Mouse (Mus musculus) erythroblast, embryonic 14.5 days (primary cell): Measurements from ENCODE around the gene Zfp442.
"Not testable (repeated sequence)": the region's sequence is repeated elsewhere in the genome, so short reads cannot be mapped to it uniquely, and the experiment has no call there.

Experiments used
- GATA1 ChIP-seq: IDR thresholded peaks from 2 replicates; pipeline ENCODE4 v1.6.1; 2012; ENCODE audit warnings: low read length, inconsistent platforms, mixed read lengths
- TAL1 ChIP-seq: IDR thresholded peaks from 3 replicates; pipeline ENCODE4 v1.6.1; 2012; ENCODE audit warnings: low read length, inconsistent platforms, mixed read lengths

DNA sequence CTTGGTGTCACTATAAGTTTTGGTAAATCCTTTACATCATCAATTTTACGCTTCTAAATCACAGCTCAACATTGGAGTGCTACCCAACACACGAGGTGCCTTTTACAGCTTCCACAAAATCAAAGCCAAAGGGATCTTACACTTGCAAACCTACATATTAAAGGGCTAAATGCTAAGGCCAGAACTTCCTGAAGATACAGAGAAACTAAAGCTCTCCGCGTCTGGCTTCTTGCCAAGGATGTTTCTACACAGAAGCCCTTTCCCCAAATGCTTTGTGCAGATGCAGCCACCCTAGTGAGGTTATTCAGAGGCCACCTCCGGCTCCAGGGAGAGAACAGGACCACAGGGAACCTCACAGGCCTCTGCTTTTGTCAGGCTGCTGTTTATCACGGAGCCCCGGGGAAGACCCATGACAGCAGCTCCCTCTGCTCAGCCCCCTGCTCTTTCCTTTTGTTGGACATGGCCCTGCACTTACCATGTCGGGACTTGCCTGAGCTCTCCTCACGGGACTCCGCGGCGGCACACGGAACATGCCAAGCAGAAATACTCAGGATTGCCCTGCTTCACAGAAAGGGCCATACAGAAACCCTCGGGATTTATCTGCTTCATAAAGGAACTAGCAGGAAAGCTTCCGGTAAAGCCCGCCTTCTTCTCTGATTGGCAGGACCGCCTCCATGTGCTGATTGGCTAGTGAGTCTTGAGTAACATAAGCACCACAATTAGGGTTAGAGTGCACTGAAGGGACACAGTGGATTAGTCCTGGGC is 89.0 kb downstream of the Zfp442 start, which contains the start of gene 3300002I08Rik:
- TF ChIP-seq GATA1, TAL1: not testable (repeated sequence)
